ENCODE assay signal across 9 mouse cellular contexts in genomic region chr1:120757283-120757821, GRCm38 (mm10).
DNase-seq lines count a peak whose midpoint lies in the region; ATAC-seq lines count a peak whose summit lies in the region.
"Had no signal": no experiment of that assay in that cellular context is flagged by ENCODE, and none has a peak within 500 bp of the region (broad histone marks: within the 10 kb centered on the region; RNA-seq: fewer than 3 reads in every experiment).

No protein-coding gene starts in this region.

- DNase-seq in ovary, adult 18-20 months (ENCODE audit: low spot score) = peak; percentile 56
- no peak for DNase-seq in ovary, postnatal 14 days (ENCODE audit: low spot score)
- peak; percentile 84 to 87 for DNase-seq in heart, postnatal 10 days
- DNase-seq in testis, postnatal 14 days (ENCODE audit: low spot score) = peak; percentile 7
- no peak for DNase-seq in cerebellum, adult 11 months
- DNase-seq in cerebellum, adult 8-10 months = no peak
- DNase-seq in kidney, adult 18-20 months = no peak

- intact Hi-C loops in heart, postnatal 10 days (cut with DNase I) = loop anchor here (5.0 kb wide), 1 partner anchor 155 kb away; the partner anchor contains the start of gene En1

- H3K4me1 ChIP-seq in embryonic facial prominence, embryonic 13.5 days = peaks cover 61% of the 10 kb centered on the region

- no peaks in the 10 kb centered on the region for H3K27me3 ChIP-seq in embryonic facial prominence, embryonic 13.5 days

- no peak overlapping the region for H3K4me3 ChIP-seq in embryonic facial prominence, embryonic 13.5 days

- H3K4me2 ChIP-seq in embryonic facial prominence, embryonic 13.5 days = 0 out of 2 replicates have a peak overlapping the region, but pooled peaks have one; percentile 12

- peak overlapping the region; percentile 49 for H3K27ac ChIP-seq in embryonic facial prominence, embryonic 13.5 days
- H3K27ac ChIP-seq: kidney, postnatal 0 days had no signal

- H3K36me3 ChIP-seq in embryonic facial prominence, embryonic 13.5 days = no peaks in the 10 kb centered on the region

- ATAC-seq in embryonic facial prominence, embryonic 13.5 days (ENCODE audit: insufficient number of reproducible peaks, insufficient read depth, low FRiP score, low TSS enrichment, low read depth) = 0 out of 2 replicates have a peak, but pooled peaks have one; percentile 35

- 8% methylated on average over 9 of the region's 9 CpGs for WGBS in embryonic facial prominence, embryonic 13.5 days

- no peak overlapping the region for H3K9ac ChIP-seq in embryonic facial prominence, embryonic 13.5 days

- no peaks in the 10 kb centered on the region for H3K9me3 ChIP-seq in embryonic facial prominence, embryonic 13.5 days

Comparison
In these comparisons a context has a peak if more than half of its experiments do, and no peak if none do; other contexts are left out.
1. DNase-seq: peak in ovary, adult 18-20 months (single experiment), heart, postnatal 10 days (2 of 2) and testis, postnatal 14 days (single experiment); none in ovary, postnatal 14 days (single experiment), cerebellum, adult 11 months (single experiment), cerebellum, adult 8-10 months (single experiment) and kidney, adult 18-20 months (single experiment).